Mouse (Mus musculus) small intestine, adult 2 months (tissue): ENCODE measurements around the gene Hhex.

ENCODE experiments used
- CTCF ChIP-seq: fragments of 200-500 bp; IDR thresholded peaks from 2 replicates; pipeline ENCODE4 v1.5.1; 2012; ENCODE audit warnings: low read depth, mild to moderate bottlenecking, control low read depth, inconsistent platforms, low read length, moderate library complexity, mixed read lengths; ENCODE audit not compliant: insufficient replicate concordance, insufficient read length; ENCODE audit errors: extremely low read depth
- POLR2A ChIP-seq: fragments of 200-500 bp; IDR thresholded peaks from 2 replicates; pipeline ENCODE4 v1.6.1; 2012; ENCODE audit warnings: low read depth, mild to moderate bottlenecking, control low read depth, inconsistent platforms, low read length, moderate library complexity

GRCm38 (mm10) chr19:37428589-37428988 is 6.0 kb upstream of the Hhex start:
- TF ChIP-seq CTCF, result no peak
- TF ChIP-seq POLR2A, result no peak
